Mouse (Mus musculus) layer of hippocampus, postnatal 25 days (tissue): Measurements from ENCODE around the gene Kdm5c. TPM values are rescaled to one million over a fixed set of nuclear protein-coding genes. Genes with fewer than 3 reads are reported as not detected.
A peak's percentile ranks its signal among the peaks of the same experiment; 100 is the strongest.
"Not testable (repeated sequence)": the region's sequence is repeated elsewhere in the genome, so short reads cannot be mapped to it uniquely, and the experiment has no call there.

Source experiments
- DNase-seq, 2 experiments: peaks; one replicate each; pipeline ENCODE4 v3.0.0; 2022; ENCODE audit warnings: mixed read lengths in 2 of 2, low spot score in 1 of 2; ENCODE audit errors: extremely low spot score in 1 of 2
- total RNA-seq, 2 experiments: library from RNA; stranded (reverse); gene quantifications; 2 replicates each; pipeline ENCODE4 v1.2.3; 2021

Kdm5c gene
- total RNA-seq, 2 experiments from 2014 or later = 49.7 to 60.1 TPM

GRCm38 (mm10) chrX:152284746-152285145 is 51.9 kb downstream of the Kdm5c start:
- no peak for DNase-seq

DNA sequence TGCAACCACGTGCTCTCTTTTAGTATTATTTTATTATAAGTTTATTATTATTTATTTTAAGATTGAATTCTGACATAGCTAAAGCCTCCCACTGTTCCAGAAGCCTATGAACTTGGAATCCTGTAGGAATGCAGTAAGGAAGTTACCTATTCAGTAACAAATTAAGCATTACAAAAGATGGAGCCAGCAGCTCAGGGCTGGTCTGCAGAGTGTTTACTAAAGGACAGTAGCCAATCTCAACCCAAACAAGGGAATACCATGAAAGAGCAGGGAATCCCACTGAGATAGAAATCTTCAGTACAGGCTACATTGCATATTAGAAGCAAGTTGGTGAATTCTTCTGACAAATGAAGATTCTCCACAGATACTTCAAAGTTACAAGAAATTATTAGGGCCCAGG is 54.2 kb downstream of the Kdm5c start:
- DNase-seq = not testable (repeated sequence)

DNA sequence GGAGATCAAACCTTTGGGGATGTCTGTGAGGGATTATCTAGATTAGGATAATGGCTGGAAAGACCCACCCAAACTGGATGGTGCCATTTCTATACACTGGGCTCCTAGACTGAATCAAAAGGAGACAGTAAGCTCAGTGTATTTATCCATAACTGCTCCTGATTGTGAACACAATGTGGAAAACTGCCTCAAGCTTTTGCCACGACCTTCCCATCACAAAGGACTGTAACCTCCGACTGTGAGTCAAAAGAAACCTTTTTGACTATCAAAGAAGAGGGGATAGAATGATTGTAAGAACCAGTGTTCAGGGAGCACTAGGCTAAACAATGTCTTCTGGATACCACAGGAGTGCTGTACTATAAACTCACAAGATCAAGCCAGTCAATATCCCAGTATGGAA is 73.4 kb downstream of the Kdm5c start:
- DNase-seq = no peak

GRCm38 (mm10) chrX:152307371-152307770 is 74.6 kb downstream of the Kdm5c start:
- DNase-seq = no peak

GRCm38 (mm10) chrX:152307942-152308341 is 75.1 kb downstream of the Kdm5c start:
- peak in 1 of 2 experiments; percentile 33 for DNase-seq

DNA sequence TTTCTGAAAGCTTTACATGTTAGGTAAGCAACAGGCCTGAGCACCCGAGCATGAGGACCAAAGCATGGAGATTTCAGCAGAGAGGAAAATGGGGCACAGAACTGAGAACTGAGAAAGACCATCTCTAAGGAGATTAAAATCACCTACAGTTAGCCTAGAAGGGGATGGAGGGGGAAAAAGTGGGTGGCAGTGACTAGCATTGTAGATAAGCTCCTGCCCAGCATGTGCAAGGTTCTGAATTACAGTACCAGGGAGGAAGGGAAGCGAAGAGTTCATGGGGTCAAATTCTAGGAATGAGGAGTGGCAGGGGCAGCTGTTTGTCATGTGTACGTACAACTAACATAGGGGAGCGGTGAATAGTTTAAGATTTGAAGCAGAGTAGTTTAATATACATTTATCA is 87.7 kb downstream of the Kdm5c start:
- no peak for DNase-seq

DNA sequence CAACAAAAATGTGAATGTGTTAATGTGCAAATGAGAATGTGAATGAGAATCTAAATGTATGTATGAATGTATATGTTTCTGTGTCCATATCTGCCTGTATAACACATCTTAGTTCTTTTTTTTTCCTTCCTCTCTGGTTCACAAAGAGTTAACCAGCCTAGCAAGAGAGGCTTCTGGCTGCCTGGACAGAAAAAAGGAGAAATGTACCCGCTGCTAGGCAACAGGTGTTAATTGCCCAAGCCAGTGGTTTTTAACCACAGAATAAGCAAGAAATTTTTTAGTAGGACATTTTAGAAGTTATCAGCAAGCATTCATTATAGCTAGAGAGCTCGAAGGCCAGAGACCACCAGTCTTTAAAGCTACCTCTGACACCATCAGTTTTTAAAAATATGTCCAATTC is 90.0 kb downstream of the Kdm5c start:
- DNase-seq = no peak

DNA sequence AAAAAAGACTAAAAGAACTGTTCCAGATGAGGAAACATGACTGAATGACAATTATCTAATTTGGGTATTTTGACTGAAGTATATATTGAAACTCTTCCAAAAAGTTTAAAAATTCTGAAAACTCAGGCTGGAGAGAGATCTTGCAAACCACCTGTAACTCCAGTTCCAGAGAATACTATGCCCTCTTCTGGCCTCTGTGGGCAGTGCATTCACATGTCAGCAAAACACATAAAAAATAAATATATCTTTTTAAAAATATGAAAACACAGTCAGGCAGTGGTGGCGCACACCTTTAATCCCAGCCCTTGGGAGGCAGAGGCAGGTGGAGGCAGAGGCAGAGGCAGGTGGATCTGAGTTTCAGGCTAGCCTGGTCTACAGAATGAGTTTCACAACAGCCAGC is 90.8 kb downstream of the Kdm5c start:
- DNase-seq = no peak

Other genes with a start within 250 kb of the Kdm5c start
- gene Hsd17b10, start 231.2 kb upstream of the Kdm5c start, total RNA-seq = 10 to 100 TPM; 50.6 to 52.6 TPM
- under 1 TPM; 0.40 to 0.42 TPM for gene Ribc1, start 216.7 kb upstream of the Kdm5c start, total RNA-seq
- gene Smc1a, start 216.6 kb upstream of the Kdm5c start, total RNA-seq = 10 to 100 TPM; 48.1 to 53.8 TPM
- 100 to 1,000 TPM; 157 to 181 TPM for gene Iqsec2, start 88.8 kb upstream of the Kdm5c start, total RNA-seq
- 10 to 100 TPM; 42.2 to 52.4 TPM for gene Kantr, start 94.5 kb downstream of the Kdm5c start, total RNA-seq
- gene Tspyl2, start 109.4 kb downstream of the Kdm5c start, total RNA-seq = 100 to 1,000 TPM in 1 of 2 experiments, 10 to 100 TPM in 1; 91.5 to 111 TPM
- 10 to 100 TPM; 15.7 to 16.1 TPM for gene Gpr173, start 135.7 kb downstream of the Kdm5c start, total RNA-seq